Mouse (Mus musculus) bone marrow, adult 2 months (tissue): ENCODE data around the gene Csf1.

Source experiments
- CTCF ChIP-seq: fragments of 200-500 bp; IDR thresholded peaks from 2 replicates; pipeline ENCODE4 v1.5.1; 2011; ENCODE audit warnings: low read length, control low read depth; ENCODE audit not compliant: control insufficient read depth, insufficient read depth
- POLR2A ChIP-seq: fragments of 200-500 bp; IDR thresholded peaks from 2 replicates; pipeline ENCODE4 v1.6.1; 2011; ENCODE audit warnings: low read depth, mild to moderate bottlenecking, control low read depth, low read length, borderline replicate concordance; ENCODE audit not compliant: control insufficient read depth

- TF ChIP-seq CTCF: no peak
- no peak for TF ChIP-seq POLR2A
Measured at GRCm38 (mm10) chr3:107781304-107781703, 21.0 kb upstream of the Csf1 start.
